Mouse (Mus musculus): ENCODE results near the gene Dus3l. TPM values are rescaled to one million over a fixed set of nuclear protein-coding genes. Genes with fewer than 3 reads are reported as not detected.

Gene Dus3l
- 97.3 and 99.9 TPM in 2 replicates for polyA plus RNA-seq (2015; fragmentation: Nextera tagmentation; extraction: Ambion mirVana)

- H3K27ac ChIP-seq (ENCODE audit: low read depth, low read length), result peak within 1 kb of the TSS; percentile 98
- peak within 1 kb of the TSS; percentile 83 for H3K4me3 ChIP-seq (ENCODE audit: low read length)
- peaks cover 19% of the 10 kb centered on the region for H3K4me1 ChIP-seq (ENCODE audit: control insufficient read depth, insufficient read depth, low read depth, low read length)
- no peaks in the 10 kb centered on the region for H3K9me3 ChIP-seq (ENCODE audit: control insufficient read depth, low read length)
- H3K9ac ChIP-seq (ENCODE audit: low read depth, low read length), result peak within 1 kb of the TSS; percentile 89
- peak within 1 kb of the TSS; percentile 82 for H3K4me2 ChIP-seq (ENCODE audit: low read length)
- under 1% methylated on average over 54 of the region's 58 CpGs for WGBS
- 0 out of 2 replicates have a peak, but pooled peaks cover 2% of the 10 kb centered on the region for H3K27me3 ChIP-seq (replicated peaks; ENCODE audit: control insufficient read depth, insufficient read depth, low read length)
- peak; percentile 84 for ATAC-seq
- H3K36me3 ChIP-seq (ENCODE audit: control insufficient read depth, insufficient read depth, low read length), result peaks cover 29% of the 10 kb centered on the region
Measured at GRCm38 (mm10) chr17:56764474-56765354, at the start of gene Dus3l. Dus3l (plus strand) TSS chr17:56764757.

GRCm38 (mm10) chr17:56715360-56715759 is 49.2 kb upstream of the Dus3l start:
- Histone ChIP-seq H3K9me3 (ENCODE audit: control insufficient read depth, low read length) (no peaks in the 10 kb centered on the region), H3K36me3 (ENCODE audit: control insufficient read depth, insufficient read depth, low read length) (peaks cover 16% of the 10 kb centered on the region), H3K4me2 (ENCODE audit: low read length) (peak overlapping the region; percentile 81), H3K27me3 (replicated peaks; ENCODE audit: control insufficient read depth, insufficient read depth, low read length) (no peaks in the 10 kb centered on the region), H3K9ac (ENCODE audit: low read depth, low read length) (0 out of 2 replicates have a peak overlapping the region, but pooled peaks have one; percentile 87), H3K27ac (ENCODE audit: low read depth, low read length) (no peak overlapping the region), H3K4me3 (ENCODE audit: low read length) (no peak overlapping the region; the same call in 1 of the 2 replicates), H3K4me1 (ENCODE audit: control insufficient read depth, insufficient read depth, low read depth, low read length) (peaks cover 21% of the 10 kb centered on the region)
- ATAC-seq, result no peak
- 68% methylated on average over 11 of the region's 11 CpGs for WGBS

GRCm38 (mm10) chr17:56715914-56716654 is 48.5 kb upstream of the Dus3l start:
- 23% methylated on average over 22 of the region's 22 CpGs for WGBS
- Histone ChIP-seq H3K4me2 (ENCODE audit: low read length) (peak overlapping the region; percentile 81), H3K36me3 (ENCODE audit: control insufficient read depth, insufficient read depth, low read length) (peaks cover 9% of the 10 kb centered on the region; the same call in 1 of the 2 replicates), H3K4me3 (ENCODE audit: low read length) (peak overlapping the region; percentile 80), H3K4me1 (ENCODE audit: control insufficient read depth, insufficient read depth, low read depth, low read length) (peaks cover 21% of the 10 kb centered on the region), H3K27ac (ENCODE audit: low read depth, low read length) (peak overlapping the region; percentile 93), H3K9ac (ENCODE audit: low read depth, low read length) (peak overlapping the region; percentile 87), H3K27me3 (replicated peaks; ENCODE audit: control insufficient read depth, insufficient read depth, low read length) (no peaks in the 10 kb centered on the region), H3K9me3 (ENCODE audit: control insufficient read depth, low read length) (no peaks in the 10 kb centered on the region)
- peak; percentile 0 for ATAC-seq

GRCm38 (mm10) chr17:56716655-56717362 is 47.7 kb upstream of the Dus3l start:
- H3K27ac ChIP-seq (ENCODE audit: low read depth, low read length), result peak overlapping the region; percentile 93
- H3K4me1 ChIP-seq (ENCODE audit: control insufficient read depth, insufficient read depth, low read depth, low read length), result peaks cover 21% of the 10 kb centered on the region
- H3K4me2 ChIP-seq (ENCODE audit: low read length), result peak overlapping the region; percentile 81
- H3K9me3 ChIP-seq (ENCODE audit: control insufficient read depth, low read length), result no peaks in the 10 kb centered on the region
- WGBS, result 0% methylated on average over 28 of the region's 55 CpGs
- H3K27me3 ChIP-seq (replicated peaks; ENCODE audit: control insufficient read depth, insufficient read depth, low read length), result no peaks in the 10 kb centered on the region
- peak; percentile 94 for ATAC-seq
- peaks cover 8% of the 10 kb centered on the region for H3K36me3 ChIP-seq (ENCODE audit: control insufficient read depth, insufficient read depth, low read length)
- peak overlapping the region; percentile 80 for H3K4me3 ChIP-seq (ENCODE audit: low read length)
- peak overlapping the region; percentile 91 for H3K9ac ChIP-seq (ENCODE audit: low read depth, low read length)

- H3K27me3 ChIP-seq (replicated peaks; ENCODE audit: control insufficient read depth, insufficient read depth, low read length), result no peaks in the 10 kb centered on the region
- peak within 1 kb of the TSS; percentile 91 for H3K9ac ChIP-seq (ENCODE audit: low read depth, low read length)
- ATAC-seq, result peak; percentile 70
- peak within 1 kb of the TSS; percentile 80 for H3K4me3 ChIP-seq (ENCODE audit: low read length)
- peak within 1 kb of the TSS; percentile 93 for H3K27ac ChIP-seq (ENCODE audit: low read depth, low read length)
- H3K4me1 ChIP-seq (ENCODE audit: control insufficient read depth, insufficient read depth, low read depth, low read length), result peaks cover 21% of the 10 kb centered on the region
- H3K9me3 ChIP-seq (ENCODE audit: control insufficient read depth, low read length), result no peaks in the 10 kb centered on the region
- H3K4me2 ChIP-seq (ENCODE audit: low read length), result peak within 1 kb of the TSS; percentile 81
- WGBS, result under 1% methylated on average over 59 of the region's 59 CpGs
- peaks cover 8% of the 10 kb centered on the region; the same call in 1 of the 2 replicates for H3K36me3 ChIP-seq (ENCODE audit: control insufficient read depth, insufficient read depth, low read length)
Measured at GRCm38 (mm10) chr17:56717363-56718058, 47.0 kb upstream of the Dus3l start, which contains the start of the genes Ndufa11 and Vmac. Ndufa11 (plus strand) TSS chr17:56717767. Vmac (minus strand) TSS chr17:56718022.

- peaks cover 14% of the 10 kb centered on the region for H3K4me1 ChIP-seq (ENCODE audit: control insufficient read depth, insufficient read depth, low read depth, low read length)
- 98% methylated on average over 5 of the region's 5 CpGs for WGBS
- no peak overlapping the region for H3K27ac ChIP-seq (ENCODE audit: low read depth, low read length)
- H3K4me2 ChIP-seq (ENCODE audit: low read length), result no peak overlapping the region
- H3K36me3 ChIP-seq (ENCODE audit: control insufficient read depth, insufficient read depth, low read length), result peaks cover 14% of the 10 kb centered on the region; the same call in 1 of the 2 replicates
- H3K9me3 ChIP-seq (ENCODE audit: control insufficient read depth, low read length), result no peaks in the 10 kb centered on the region
- H3K27me3 ChIP-seq (replicated peaks; ENCODE audit: control insufficient read depth, insufficient read depth, low read length), result no peaks in the 10 kb centered on the region
- H3K4me3 ChIP-seq (ENCODE audit: low read length), result no peak overlapping the region
- ATAC-seq, result no peak
- H3K9ac ChIP-seq (ENCODE audit: low read depth, low read length), result no peak overlapping the region
Measured at GRCm38 (mm10) chr17:56722441-56722840, 42.1 kb upstream of the Dus3l start.

- ATAC-seq, result no peak
- no peak overlapping the region for H3K4me2 ChIP-seq (ENCODE audit: low read length)
- H3K9ac ChIP-seq (ENCODE audit: low read depth, low read length), result no peak overlapping the region
- H3K4me1 ChIP-seq (ENCODE audit: control insufficient read depth, insufficient read depth, low read depth, low read length), result peaks cover 10% of the 10 kb centered on the region
- H3K4me3 ChIP-seq (ENCODE audit: low read length), result no peak overlapping the region
- 90% methylated on average over 11 of the region's 11 CpGs for WGBS
- peaks cover 14% of the 10 kb centered on the region; the same call in 1 of the 2 replicates for H3K36me3 ChIP-seq (ENCODE audit: control insufficient read depth, insufficient read depth, low read length)
- H3K27me3 ChIP-seq (replicated peaks; ENCODE audit: control insufficient read depth, insufficient read depth, low read length), result no peaks in the 10 kb centered on the region
- H3K9me3 ChIP-seq (ENCODE audit: control insufficient read depth, low read length), result no peaks in the 10 kb centered on the region
- H3K27ac ChIP-seq (ENCODE audit: low read depth, low read length), result no peak overlapping the region
Measured at GRCm38 (mm10) chr17:56723419-56724161, 41.0 kb upstream of the Dus3l start.

Data from hindbrain, embryonic 16.5 days (tissue).